22 mouse cellular contexts compared by ENCODE assay signal in the genomic region with DNA sequence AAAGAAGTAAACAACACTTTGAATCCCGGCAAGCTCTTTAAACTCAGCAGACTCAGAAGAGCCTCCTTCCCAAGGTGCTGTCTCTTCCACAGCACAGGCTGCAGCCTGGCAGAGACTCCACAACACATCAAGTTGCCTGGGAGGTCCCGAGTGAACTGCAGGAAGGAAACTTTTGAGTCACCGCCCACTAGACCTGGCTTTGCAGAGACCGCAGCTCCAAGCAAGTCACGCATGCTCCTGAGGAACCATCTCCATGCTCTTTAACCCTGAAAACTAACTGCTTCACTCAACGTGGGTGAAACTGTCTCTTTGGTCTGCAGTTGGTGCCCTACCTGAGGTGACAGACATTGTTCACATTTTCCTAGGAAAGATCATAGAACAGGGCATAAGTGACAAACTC. TPM values are rescaled to one million over a fixed set of nuclear protein-coding genes. Genes with fewer than 3 reads are reported as not detected.
DNase-seq lines count a peak whose midpoint lies in the region; ATAC-seq lines count a peak whose summit lies in the region.
"Had no signal": no experiment of that assay in that cellular context is flagged by ENCODE, and none has a peak within 500 bp of the region (broad histone marks: within the 10 kb centered on the region; RNA-seq: fewer than 3 reads in every experiment).

No protein-coding gene starts in this region.

- no peak overlapping the region for H3K4me3 ChIP-seq in intestine, embryonic 15.5 days (replicated peaks)
- H3K4me3 ChIP-seq: embryonic facial prominence, embryonic 10.5 days; erythroblast, embryonic 14.5 days; forebrain, embryonic 10.5 days; gastrocnemius, adult 2 months; heart, embryonic 10.5 days; hindbrain, embryonic 10.5 days had no signal

- H3K9me3 ChIP-seq in intestine, embryonic 15.5 days, result no peaks in the 10 kb centered on the region
- H3K9me3 ChIP-seq: embryonic facial prominence, embryonic 10.5 days; forebrain, embryonic 10.5 days; G1E; heart, embryonic 10.5 days; hindbrain, embryonic 10.5 days had no signal

- no peaks in the 10 kb centered on the region for H3K4me1 ChIP-seq in intestine, embryonic 15.5 days (replicated peaks)
- H3K4me1 ChIP-seq: forebrain, embryonic 10.5 days; hindbrain, embryonic 10.5 days had no signal

- H3K4me2 ChIP-seq in intestine, embryonic 15.5 days (replicated peaks), result no peak overlapping the region
- H3K4me2 ChIP-seq: hindbrain, embryonic 14.5 days had no signal

- H3K27me3 ChIP-seq in intestine, embryonic 15.5 days (replicated peaks), result no peaks in the 10 kb centered on the region

- H3K36me3 ChIP-seq in intestine, embryonic 15.5 days, result no peaks in the 10 kb centered on the region
- H3K36me3 ChIP-seq: embryonic facial prominence, embryonic 10.5 days; forebrain, embryonic 10.5 days; G1E; hindbrain, embryonic 10.5 days had no signal

- peak; percentile 90 for ATAC-seq in common myeloid progenitor, adult 5-6 weeks (replicated peaks; ENCODE audit: low read depth, poor library complexity, severe bottlenecking)
- ATAC-seq in megakaryocyte, adult 5-6 weeks (ENCODE audit: poor library complexity, severe bottlenecking), result peak; percentile 38; the same call in 1 of the 2 replicates
- ATAC-seq in intestine, embryonic 15.5 days, result no peak
- ATAC-seq: forebrain, embryonic 14.5 days had no signal

- H3K9ac ChIP-seq in intestine, embryonic 15.5 days, result no peak overlapping the region
- H3K9ac ChIP-seq: hindbrain, embryonic 14.5 days had no signal

- H3K27ac ChIP-seq in intestine, embryonic 15.5 days, result no peak overlapping the region
- H3K27ac ChIP-seq: embryonic facial prominence, embryonic 10.5 days; forebrain, embryonic 10.5 days; gastrocnemius, adult 2 months; heart, embryonic 10.5 days; hindbrain, embryonic 10.5 days; hindbrain, embryonic 14.5 days had no signal

- peak; percentile 14 for DNase-seq in kidney, postnatal 10 days
- DNase-seq in kidney, postnatal 14 days, result no peak
- DNase-seq in left cerebral cortex, adult 18-20 months (ENCODE audit: low spot score in 2 of 2), result no peak
- no peak for DNase-seq in layer of hippocampus, adult 9-10 months (ENCODE audit: low spot score)
- DNase-seq: adrenal gland, postnatal 10 days; cerebellum, adult 11-12 months; cerebellum, adult 9-10 months; cerebellum, postnatal 36 days; gastrocnemius, adult 2 months; gastrocnemius, postnatal 25 days; heart, postnatal 14 days had no signal

- WGBS in intestine, embryonic 15.5 days, result 65% methylated on average over 6 of the region's 6 CpGs

RNA-seq across cellular contexts. Expression of gene Ppp2r3a, which starts 19.6 kb away (rescaled TPM):
- total RNA-seq in common myeloid progenitor, adult 5-6 weeks (2017), result 19.7 and 24.0 TPM in 2 replicates
- total RNA-seq in megakaryocyte, adult 5-6 weeks (2015), result 5.6 and 7.3 TPM in 2 replicates
- 3.5 and 10.9 TPM in 2 replicates for total RNA-seq in megakaryocyte, adult 5-6 weeks (2017)
- 10 to 100 TPM; 21.6 to 24.1 TPM for total RNA-seq in left cerebral cortex, adult 18-20 months (2021)
- polyA plus RNA-seq in intestine, embryonic 15.5 days (2015; fragmentation: Nextera tagmentation; extraction: Ambion mirVana), result 9.0 and 9.8 TPM in 2 replicates
- polyA plus RNA-seq: G1E had no signal
